Mouse (Mus musculus): ENCODE data around the gene Ccdc142.

The Ccdc142 gene

DNA sequence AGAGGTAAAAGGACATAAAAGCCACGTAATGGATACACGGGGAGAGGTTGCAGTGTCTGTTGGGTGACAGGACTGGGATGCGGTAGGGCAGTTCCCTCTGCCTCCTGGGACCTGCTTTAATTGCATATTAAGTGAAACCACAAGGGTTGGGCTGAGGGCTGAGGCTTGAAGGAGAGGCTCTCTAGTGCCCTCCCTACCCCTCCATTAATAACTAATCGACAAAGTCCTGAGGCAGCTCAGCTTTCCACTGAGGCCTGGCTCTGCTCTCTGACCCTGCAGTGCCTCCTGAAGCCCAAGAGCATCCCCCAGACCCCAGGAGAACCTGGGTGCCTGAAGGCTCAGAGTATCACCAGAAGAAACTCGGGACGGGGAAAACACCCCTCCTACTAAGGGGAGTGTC is 16.9 kb upstream of the Ccdc142 start:
- WGBS: 19% methylated on average over 6 of the region's 6 CpGs

DNA sequence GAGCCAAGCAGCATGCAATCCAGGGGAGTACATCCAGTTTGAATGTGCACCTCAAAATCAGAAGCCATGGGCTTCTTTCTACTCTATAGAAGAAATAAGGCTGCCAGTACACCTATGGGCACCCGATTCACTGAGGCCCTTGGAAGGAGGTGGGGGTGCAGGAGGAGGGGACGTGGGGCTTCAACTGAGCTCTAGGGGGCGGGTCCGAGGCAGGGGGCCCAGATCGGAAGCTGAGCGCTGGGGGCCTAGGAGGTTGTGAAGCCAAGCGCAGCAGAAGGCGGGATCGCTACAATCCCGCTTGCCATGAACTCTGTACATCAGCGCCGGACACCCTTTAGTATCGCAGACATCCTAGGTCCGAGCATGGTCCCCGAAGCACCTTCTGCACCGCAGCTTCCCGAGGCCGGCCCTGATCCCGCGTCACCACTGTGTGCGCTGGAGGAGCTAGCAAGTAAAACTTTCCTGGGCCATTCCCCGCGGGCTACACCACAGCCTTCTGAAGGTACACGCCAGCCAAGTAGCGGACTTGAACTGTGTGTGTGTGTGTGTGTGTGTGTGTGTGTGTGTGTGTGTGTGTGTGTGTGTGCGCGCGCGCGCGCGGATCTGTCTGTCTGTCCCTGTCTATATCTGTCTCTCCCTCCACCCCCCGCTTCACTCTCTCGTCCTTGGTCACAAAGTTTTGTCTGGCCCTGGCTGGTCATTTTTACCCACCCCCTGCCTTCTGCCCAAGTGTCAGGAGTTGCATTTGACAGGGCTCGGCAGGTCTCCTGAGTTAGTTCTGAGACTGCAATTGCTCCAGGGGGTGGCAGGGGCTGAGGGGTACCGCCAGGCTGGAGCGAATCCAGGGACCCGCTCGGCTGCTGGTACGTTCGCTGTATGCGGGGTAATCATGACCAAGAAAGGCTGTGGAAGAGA is 15.0 kb upstream of the Ccdc142 start, which contains the start of gene Lbx2:
Lbx2 (plus strand) TSS at position 247 of the 915 bp plus-strand sequence.
- 7% methylated on average over 42 of the region's 42 CpGs for WGBS

DNA sequence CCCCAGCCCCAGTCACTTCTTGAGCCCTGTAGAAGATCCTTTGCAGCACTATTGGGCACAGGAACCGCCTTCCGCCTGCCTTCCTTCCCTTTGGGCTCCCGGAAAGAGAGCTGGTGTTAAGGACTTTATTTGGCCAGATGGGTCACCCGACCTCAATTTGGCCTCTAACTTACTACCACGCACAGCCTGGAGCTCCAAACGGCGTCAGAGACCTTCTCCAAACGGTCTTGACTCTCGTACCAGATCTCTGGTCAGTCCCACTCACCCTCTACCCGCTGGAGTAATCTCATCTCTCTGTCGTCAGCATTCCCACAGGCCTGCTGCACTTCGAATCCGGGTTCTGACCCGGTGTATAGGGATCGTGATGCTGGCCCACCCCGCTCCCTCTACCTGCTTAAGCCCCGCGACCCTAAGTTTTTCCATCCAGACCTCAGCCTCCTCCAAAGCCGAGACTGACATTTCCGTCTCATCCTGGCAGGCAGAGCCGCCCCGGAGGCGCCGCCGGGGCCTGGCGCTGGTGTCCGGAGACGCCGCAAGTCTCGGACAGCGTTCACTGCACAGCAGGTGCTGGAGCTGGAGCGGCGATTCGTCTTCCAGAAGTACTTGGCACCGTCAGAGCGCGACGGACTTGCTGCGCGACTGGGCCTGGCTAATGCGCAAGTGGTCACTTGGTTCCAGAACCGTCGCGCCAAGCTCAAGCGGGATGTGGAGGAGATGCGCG is 14.0 kb upstream of the Ccdc142 start:
- WGBS: 5% methylated on average over 47 of the region's 47 CpGs

DNA sequence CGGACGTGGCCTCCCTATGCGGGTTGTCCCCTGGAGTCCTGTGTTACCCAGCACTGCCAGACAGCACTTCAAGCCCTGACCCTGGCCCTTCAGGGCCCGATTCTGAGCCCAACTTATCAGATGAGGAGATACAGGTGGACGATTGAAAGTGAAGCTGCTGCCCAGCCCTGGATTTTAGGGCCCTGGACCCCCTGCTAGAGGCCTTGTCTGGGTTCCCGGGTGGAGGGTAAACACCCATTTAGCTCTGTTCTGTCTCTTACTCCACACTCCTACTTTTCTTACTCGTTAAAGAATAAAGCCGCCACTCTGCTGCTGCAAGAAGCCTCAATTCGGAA is 13.5 kb upstream of the Ccdc142 start:
- 15% methylated on average over 9 of the region's 9 CpGs for WGBS

DNA sequence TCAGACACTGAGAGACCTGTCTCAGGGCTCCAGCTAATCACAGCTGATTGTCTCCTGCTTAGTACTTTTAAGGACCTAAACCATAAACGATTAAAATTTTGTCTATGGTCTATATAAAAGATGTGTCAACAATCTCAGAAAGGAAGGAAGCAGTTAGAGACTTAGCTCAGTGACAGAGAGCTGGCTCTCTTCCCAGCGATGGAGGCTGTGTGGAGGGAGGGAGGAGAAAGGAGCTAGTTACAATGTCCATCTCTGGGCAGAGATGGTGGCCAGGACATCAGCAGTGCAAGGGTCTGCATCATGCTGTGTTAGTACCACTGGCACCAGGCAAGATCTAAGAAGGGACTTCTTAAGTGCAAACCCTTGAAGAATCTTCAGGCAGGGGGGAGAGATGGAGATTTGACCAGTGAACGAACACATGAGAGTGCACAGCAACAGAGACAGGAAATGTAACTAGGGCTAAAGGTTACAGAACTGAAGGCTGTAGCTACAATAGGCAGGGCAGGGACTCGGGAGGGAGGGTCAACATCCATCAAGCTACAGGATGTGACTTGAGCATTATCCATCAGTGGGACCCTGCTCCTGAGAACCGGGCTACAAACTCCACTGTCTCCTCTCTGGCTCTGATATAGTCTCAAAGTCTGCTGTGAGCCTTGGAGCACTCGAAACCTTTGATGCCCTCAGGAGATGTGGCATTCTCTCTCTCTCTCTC is 8.8 kb upstream of the Ccdc142 start:
- 42% methylated on average over 6 of the region's 6 CpGs for WGBS

DNA sequence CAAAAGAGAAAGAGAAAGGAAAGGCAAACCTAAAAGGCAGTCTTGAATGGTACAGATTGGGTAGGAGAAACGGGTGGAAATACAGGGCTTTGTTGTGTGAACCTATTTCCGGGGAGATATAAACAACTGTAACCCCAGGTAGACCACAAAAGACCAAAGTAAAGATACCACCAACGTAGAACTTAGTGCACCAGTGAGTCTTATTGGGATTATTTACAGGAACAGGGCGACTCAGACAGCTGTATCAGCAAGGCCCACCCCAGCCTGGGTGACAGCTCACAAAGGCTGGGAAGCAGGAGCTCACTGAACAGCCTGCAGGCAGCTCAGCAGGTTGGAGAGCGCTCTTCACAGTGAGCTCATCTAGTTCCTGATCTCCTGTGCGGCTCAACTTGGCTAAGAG is 5.4 kb upstream of the Ccdc142 start:
- WGBS: 69% methylated on average over 6 of the region's 6 CpGs

DNA sequence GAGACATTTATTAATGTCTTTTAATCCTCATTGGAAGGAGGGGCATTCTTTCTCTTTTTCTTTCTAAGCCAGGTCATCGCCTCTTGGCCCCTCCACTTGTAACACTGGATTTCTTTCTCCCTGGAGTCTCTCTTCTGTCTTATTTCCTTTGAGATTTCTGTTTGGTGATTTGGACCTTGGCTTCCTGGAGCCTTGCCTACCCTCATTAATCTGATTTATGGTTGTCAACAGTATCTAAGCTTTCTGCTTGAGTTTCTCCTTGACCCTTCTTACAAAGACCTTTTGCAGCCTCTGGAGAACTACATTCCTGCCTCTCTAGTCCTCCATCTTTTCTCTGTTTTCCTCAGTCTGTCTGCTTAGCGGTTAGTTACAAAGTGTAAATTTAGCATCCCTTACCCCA is 3.0 kb upstream of the Ccdc142 start:
- WGBS: 71% methylated on average over 2 of the region's 2 CpGs

DNA sequence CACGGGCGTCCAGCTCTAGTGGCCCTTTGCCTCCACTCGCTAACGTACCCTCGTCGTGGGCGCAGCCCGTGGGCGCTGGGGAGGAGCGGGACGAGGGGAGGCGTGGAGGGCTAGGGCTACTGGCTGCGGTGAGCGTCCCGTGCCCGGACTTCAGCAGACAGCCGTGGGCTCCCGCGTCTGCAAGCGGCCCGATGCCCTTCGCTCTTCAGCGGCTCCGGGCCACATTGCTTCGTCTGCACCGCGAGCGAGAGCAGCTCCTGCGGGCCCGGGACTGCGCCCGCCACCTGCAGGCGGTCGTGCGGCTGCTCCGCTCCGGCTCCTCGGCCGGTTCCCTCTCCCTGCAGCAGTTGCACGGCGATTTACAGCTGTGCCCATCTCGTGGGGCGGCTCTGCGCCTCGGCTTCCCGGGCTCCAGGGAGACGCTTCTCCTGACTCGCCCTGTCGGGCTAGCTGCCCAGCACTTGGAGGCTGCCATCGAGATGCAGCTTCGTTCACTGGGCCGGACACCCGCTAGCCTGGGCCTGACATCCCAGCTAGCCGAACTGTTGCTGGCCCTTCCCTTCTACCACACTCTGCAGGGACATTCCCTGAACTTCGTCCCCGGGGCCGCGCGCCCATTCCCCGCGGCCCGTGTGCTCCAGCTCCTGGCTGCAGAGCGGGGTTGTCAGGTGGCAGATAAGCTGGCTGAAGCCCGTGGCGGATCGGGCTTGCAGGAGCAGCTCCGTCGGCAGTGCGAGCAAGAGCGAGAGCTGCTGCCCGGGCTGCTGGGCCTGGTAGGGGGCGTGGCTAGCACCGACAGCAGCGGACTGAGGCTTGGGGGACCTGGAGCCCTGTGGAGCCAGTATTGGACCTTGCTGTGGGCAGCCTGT is 521 bp downstream of the Ccdc142 start:
- under 1% methylated on average over 74 of the region's 74 CpGs for WGBS

DNA sequence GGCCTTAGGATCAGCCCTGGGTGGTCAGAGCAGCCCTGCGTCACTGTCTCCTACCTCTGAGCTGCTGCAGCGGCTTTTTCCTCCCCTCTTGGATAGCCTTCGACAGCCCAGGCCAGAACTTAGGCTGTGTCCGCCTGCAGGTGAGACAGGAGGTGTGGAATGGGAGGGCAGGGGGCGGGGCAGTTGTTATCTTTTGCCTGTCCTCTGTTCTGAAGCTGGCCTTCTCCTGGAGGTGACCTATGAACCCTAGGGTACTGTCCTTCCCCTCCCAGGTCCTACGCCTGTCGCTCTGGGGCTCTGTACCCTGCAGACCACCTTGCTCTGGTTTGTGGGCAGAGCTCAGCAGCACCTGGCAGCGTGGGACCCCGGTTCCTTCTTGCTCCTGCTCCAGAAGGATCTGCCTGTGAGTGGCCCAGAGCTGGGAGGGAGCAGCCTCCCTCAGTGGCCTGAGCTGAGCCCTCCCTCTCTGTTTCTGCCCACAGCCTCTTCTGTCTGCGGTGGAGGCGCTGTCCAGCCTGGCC is 1.8 kb downstream of the Ccdc142 start:
- 52% methylated on average over 11 of the region's 11 CpGs for WGBS

DNA sequence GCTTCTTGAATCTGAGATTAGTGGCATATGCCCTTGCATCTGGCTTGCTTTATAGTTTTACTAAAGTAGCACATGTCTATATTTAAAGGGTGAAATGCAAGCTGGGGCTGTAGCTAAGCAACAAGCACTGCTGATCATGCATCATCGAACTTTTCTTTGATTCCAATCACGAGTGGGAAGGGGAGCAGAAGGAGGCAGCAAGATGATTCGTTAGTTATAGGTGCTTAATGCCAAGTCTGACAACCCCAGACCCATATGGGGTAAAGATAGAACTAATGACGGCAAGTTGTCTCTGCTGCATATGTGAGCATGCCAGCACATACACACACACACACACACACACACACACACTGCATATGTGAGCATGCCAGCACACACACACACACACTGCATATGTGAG is 2.8 kb downstream of the Ccdc142 start:
- 33% methylated on average over 4 of the region's 4 CpGs for WGBS

DNA sequence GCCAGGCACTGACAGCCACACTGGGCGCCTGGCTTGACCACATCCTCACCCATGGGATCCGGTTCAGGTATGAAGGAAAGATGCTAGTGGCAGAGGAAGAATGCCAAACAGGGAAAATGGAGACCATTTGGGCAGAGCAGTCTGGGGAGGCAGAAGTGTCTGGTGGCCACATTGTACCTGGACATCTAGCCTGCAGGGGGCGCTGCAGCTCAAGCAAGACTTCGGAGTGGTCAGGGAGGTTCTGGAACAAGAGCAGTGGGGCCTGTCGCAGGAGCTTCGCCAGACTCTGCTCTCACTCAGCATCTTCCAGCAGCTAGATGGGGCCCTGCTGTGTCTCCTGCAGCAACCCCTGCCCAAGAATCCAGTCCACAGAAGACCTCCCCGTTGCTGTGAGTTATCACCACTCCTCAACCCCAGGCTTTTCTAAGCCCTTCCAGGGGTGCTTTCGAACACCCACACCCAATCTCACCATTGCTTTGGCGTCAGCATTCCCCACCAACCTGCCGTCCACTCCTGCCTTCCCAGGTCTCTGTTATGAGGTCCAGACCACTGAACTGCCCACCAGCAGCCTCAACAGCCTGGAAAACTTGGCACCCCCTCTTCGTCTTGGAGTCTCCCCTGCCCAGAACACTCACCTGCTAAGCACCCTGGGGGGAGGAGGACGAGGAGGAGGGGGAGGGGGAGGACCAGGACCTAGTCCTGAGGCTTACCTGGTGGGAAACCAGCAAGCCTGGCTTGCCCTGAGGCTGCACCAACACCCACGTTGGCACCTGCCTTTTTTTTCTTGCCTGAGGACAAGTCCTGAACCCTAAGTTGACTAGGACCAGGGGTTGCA is 6.4 kb downstream of the Ccdc142 start:
- 33% methylated on average over 13 of the region's 13 CpGs for WGBS

DNA sequence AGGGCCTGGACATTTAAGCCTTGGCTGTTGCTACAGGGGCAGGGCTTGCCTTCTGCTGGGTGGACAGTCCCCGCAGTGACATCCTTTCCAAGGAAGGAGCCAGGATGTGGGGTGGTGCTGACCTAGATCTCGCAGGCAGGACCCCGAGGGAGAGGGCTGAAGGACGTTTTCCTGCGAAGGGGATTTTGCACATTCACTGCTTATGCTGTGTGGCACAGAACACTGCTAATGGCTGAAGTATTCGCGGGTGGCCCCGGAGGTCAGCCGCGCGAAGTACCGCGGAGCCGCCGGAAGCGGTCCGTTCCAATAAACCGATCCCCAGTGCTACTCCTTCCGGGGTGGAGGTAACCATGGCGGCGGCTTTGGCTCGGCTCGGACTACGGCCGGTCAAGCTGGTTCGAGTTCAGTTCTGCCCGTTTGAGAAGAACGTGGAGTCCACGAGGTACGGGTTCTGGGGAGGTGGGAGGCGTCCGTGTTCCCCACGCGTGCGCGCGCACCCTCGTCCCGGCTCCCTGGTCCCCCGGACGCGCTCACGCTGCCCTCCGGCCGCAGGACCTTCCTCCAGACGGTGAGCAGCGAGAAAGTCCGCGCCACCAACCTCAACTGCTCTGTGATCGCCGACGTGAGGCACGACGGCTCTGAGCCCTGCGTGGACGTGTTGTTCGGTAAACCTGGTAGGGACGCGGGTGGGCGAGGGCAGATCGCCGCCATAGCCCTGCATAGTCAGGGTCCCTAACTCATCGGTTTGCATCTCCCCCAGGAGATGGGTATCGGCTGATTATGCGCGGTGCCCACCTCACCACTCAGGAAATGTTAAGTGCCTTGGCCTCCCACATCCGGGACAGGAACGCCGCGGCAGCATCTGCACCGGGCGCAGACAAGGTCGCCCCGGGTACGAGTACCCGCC is 7.6 kb downstream of the Ccdc142 start, which contains the start of gene Mrpl53:
Mrpl53 (plus strand) TSS at position 279 of the 907 bp plus-strand sequence.
- under 1% methylated on average over 76 of the region's 76 CpGs for WGBS

DNA sequence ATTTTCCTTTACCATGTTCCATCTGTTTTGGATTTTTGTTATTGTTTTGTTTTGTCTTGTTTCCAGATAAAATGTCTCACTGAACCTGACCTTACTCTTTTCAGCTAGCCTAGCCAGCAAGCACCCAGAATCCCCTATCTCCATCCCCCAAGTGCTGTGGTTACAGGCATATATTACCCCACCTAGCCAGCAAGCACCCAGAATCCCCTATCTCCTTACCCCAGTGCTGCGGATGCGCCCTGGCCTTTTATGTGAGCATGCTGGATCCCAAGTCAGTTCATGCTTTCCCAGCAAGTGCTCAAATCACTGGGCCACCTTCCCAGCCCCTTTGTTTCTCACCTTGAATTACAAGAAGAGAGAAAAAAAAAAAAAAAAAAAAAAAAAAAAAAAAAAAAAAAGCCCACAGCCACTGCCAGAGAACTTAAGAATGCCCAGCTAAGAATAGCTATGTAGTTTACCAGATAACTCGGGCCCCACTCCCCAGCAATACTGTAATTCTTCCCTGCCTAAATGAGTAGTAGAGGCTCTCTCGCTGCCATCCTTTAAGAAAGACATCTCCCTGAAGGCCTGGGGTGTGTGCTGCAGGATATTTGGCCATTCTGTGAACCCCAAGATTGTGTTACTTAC is 10.2 kb downstream of the Ccdc142 start:
- WGBS: 83% methylated on average over 4 of the region's 4 CpGs

DNA sequence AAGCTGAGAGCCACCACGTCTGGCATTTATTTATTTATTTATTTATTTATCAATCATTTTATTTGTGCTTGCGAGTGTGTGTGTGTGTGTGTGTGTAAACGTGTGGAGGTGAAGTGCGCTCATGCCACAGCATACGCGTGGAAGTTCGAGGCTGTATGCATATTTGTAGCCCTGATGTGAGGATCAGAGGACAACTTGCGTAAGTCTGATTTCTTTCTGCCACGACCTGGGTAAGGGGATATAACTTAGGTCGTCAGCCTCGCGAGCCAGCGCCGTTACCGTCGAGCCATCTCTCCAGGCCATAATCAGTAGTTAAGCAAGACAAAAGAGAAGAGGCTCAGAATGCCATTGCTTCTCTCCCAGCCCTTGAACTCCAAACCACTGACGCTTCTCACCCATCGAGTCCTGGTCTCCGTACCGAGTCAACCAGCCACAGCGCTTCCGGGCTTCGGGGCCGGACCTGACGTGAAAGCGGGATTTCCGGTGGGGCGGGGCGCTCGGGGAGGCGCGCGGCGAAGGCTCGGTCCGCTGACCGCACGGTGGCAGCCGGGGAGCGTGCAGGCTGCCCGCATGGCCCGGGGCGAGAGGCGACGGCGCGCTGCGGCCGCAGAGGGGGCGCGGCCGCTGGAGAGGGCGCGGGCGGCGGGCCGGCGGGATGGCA is 13.7 kb downstream of the Ccdc142 start, which contains the start of gene Mogs:
Mogs (plus strand) TSS at position 486 of the 661 bp plus-strand sequence.
- under 1% methylated on average over 58 of the region's 58 CpGs for WGBS

DNA sequence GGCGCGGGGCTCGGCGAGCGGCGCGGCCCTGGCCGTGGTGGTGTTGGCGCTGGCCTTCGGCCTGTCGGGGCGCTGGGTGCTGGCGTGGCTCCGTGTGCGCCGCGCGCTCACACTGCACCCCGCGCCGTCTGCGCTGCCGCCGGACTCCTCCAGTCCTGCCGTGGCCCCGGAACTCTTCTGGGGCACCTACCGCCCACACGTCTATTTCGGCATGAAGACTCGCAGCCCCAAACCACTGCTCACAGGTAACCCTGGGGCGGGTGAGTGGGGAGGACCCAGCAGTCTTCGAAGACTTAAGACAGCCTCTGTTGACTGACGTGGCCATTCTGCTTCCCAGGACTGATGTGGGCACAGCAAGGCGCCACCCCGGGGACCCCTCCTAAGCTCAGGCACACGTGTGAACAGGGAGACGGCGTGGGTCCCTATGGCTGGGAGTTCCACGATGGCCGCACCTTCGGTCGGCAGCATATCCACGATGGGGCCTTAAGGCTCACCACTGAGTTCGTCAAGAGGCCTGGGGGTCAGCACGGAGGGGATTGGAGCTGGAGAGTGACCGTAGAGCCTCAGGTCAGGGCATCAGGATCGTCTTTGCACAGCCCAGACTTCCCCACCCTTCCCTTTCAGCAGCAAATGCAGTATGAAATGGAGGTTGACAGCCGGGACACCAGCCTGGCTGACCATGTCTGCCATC is 14.4 kb downstream of the Ccdc142 start:
- 2% methylated on average over 48 of the region's 48 CpGs for WGBS

DNA sequence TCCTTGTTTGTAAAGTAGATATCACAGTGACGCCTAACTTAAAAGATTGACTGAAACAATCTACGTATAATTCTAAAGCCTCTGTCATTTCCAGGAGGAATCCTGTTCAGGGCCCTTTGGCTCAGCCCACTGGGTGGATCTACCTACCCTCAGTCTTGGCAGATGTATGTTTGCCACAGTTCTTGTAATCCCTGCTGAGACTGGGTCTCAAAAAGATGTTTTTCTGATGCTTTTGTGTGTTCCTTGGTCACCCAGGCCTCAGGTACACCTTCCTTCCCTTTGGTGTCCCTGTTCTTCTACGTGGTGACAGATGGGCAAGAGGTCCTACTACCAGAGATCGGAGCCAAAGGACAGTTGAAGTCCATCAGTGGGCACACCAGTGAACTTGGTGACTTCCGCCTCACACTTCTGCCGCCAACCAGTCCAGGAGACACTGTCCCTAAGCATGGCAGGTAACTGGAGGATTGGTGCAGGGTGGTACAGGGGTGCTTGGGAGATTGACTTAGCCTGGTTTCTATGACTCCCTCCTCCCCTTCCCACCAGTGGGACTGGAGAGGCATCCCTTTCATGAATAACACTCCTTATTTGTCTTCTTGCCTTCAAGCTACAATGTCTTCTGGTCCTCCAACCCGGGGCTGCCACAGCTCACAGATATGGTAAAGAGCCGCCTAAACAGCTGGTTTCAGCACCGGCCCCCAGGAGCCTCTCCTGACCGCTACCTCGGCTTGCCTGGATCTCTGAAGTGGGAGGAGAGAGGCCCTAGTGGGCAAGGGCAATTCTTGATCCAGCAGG is 15.2 kb downstream of the Ccdc142 start:
- WGBS: 72% methylated on average over 11 of the region's 11 CpGs

DNA sequence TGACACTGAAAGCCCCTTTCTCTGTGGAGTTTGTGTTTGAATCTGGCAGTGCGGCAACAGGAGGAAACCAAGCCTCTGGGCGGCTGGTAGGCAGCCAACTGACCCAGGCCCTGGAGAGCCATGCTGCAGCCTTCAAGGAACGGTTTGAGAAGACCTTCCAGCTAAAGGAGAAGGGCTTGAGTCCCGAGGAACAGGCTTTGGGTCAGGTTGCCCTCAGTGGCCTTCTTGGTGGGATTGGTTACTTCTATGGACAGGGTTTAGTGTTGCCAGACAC is 15.7 kb downstream of the Ccdc142 start:
- 83% methylated on average over 4 of the region's 4 CpGs for WGBS

Data from cerebral cortex, adult 2 months (tissue).